Mouse (Mus musculus): ENCODE data around the gene Vmn1r236.

- TF ChIP-seq CTCF (conservative IDR thresholded peaks at IDR 0.05; ENCODE audit: insufficient read depth, insufficient read length, low read depth, low read length), result no peak
- no peak for TF ChIP-seq POLR2A (IDR thresholded peaks at IDR 0.05; ENCODE audit: low read depth, low read length)
Measured at GRCm38 (mm10) chr17:21282642-21283041, at the start of gene Vmn1r236.

Data from kidney, adult 2 months (tissue).